Mouse (Mus musculus): Measurements from ENCODE around the gene Ddx23. TPM values are rescaled to one million over a fixed set of nuclear protein-coding genes. Genes with fewer than 3 reads are reported as not detected.

Gene Ddx23
- polyA plus RNA-seq, 1 experiment: 140 TPM

DNA sequence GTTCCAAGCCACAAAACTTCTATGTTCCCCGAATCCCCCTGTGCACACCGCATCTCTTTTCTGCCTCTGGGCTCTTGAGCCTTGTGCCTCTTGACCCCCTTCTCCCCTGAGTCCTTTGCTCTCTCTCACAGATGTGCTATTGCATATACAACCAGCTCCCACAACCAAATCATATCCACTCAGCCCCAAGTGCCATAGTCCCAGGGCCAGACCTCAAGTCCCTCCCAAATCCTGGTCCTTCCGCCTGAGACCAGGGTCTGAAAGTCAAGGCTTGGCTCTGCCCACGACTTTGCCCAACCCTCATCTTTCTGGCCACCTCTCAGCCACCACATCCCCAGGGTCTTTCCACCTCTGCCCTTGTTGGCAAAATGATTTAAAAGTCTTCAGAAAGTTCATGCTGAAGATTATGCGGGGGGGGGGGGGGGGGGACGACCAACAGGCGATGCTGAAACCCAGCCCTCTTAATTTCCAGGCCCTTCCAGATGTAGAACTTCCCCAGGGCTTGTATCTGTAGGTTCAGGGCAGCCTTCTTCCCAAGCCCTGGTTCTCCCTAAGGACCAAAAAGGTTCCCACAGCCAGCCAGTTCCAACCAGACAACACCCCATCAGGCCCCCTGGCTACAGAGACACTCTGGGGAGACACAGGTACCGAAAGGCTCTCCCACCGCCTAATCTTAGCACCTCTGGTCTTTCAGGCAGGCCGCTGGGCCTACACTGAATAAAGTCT lies 54.5 kb downstream of the Ddx23 start:
- Histone ChIP-seq H3K27me3 (ENCODE audit: control insufficient read depth, insufficient read depth, insufficient read length) (no peaks in the 10 kb centered on the region), H3ac (ENCODE audit: control insufficient read depth, insufficient read length, low read depth) (peak overlapping the region; percentile 90)
- TF ChIP-seq USF1 (IDR thresholded peaks at IDR 0.05; ENCODE audit: low read depth) (no peak), CTCF (IDR thresholded peaks at IDR 0.05; ENCODE audit: control insufficient read depth, insufficient read depth, insufficient read length) (no peak), MYOD1 (IDR thresholded peaks at IDR 0.05; ENCODE audit: control insufficient read depth, insufficient read length, low read depth) (no peak), MAX (IDR thresholded peaks at IDR 0.05) (no peak), FOSL1 (IDR thresholded peaks at IDR 0.05; ENCODE audit: insufficient read depth, low read length, poor library complexity, severe bottlenecking) (no peak)

DNA sequence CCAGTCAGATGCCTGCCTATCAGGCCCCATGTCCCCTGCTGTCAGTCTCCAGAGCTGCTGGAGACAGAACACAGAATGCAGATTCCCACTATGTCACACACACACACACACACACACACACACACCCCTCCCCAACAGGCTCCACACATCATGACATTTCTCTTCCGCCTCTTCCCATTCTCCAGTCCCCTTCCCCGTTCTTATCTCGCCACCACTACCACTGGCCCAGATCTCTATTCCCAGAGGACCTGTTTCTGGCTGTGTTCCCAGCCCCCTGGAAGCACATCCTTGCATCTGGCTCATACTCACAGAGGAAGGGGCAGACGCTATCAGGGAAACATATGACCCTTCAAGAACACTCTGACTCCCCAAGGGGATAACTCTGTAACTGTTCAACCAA lies 55.1 kb downstream of the Ddx23 start:
- no peaks in the 10 kb centered on the region for H3K27me3 ChIP-seq (ENCODE audit: control insufficient read depth, insufficient read depth, insufficient read length)
- H3K79me2 ChIP-seq (ENCODE audit: control insufficient read depth, insufficient read depth): peaks cover 64% of the 10 kb centered on the region
- H3K79me3 ChIP-seq (ENCODE audit: low read depth): peaks cover 27% of the 10 kb centered on the region
- H3ac ChIP-seq (ENCODE audit: control insufficient read depth, insufficient read length, low read depth): no peak overlapping the region
- peak overlapping the region; percentile 63 for H3K4me3 ChIP-seq (ENCODE audit: insufficient read depth, poor library complexity, severe bottlenecking)
- H3K36me3 ChIP-seq (ENCODE audit: control insufficient read depth, insufficient read depth): peaks cover 17% of the 10 kb centered on the region
- no peak for TF ChIP-seq MAX (IDR thresholded peaks at IDR 0.05)
- no peak for TF ChIP-seq CTCF (IDR thresholded peaks at IDR 0.05; ENCODE audit: control insufficient read depth, insufficient read depth, insufficient read length)
- no peak for TF ChIP-seq MYOD1 (IDR thresholded peaks at IDR 0.05; ENCODE audit: control insufficient read depth, insufficient read length, low read depth)
- TF ChIP-seq FOSL1 (IDR thresholded peaks at IDR 0.05; ENCODE audit: insufficient read depth, low read length, poor library complexity, severe bottlenecking): no peak
- TF ChIP-seq MYOG (IDR thresholded peaks at IDR 0.05; ENCODE audit: control insufficient read depth, extremely low read depth, insufficient read length): no peak
- no peak for TF ChIP-seq USF1 (IDR thresholded peaks at IDR 0.05; ENCODE audit: low read depth)
- no peak for TF ChIP-seq CEBPB (IDR thresholded peaks at IDR 0.05; ENCODE audit: low read depth)

More for the DNA sequence above, 54.5 kb downstream of the Ddx23 start:
- peaks cover 58% of the 10 kb centered on the region for H3K79me2 ChIP-seq (ENCODE audit: control insufficient read depth, insufficient read depth)
- peak overlapping the region; percentile 63 for H3K4me3 ChIP-seq (ENCODE audit: insufficient read depth, poor library complexity, severe bottlenecking)
- H3K79me3 ChIP-seq (ENCODE audit: low read depth): peaks cover 27% of the 10 kb centered on the region
- H3K36me3 ChIP-seq (ENCODE audit: control insufficient read depth, insufficient read depth): peaks cover 14% of the 10 kb centered on the region

DNA sequence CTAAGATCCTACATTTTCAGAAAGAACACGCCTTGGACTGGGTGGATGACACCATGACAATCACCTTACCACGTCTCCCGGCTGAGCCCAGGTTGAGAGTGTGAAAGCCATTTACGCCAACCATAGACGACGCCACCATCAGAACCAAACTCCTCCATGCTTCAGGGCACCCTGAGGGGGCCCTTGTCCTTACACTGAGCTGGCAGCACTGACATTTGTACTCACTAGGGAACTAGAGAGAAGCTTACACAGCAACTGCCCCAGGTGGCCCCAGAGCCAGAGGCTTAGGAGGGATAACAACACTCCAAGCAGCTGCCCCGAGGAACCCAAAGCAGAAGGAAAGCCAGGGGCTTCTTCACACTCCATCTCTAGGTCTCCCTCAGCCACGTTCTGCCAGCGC lies 56.0 kb downstream of the Ddx23 start:
- Histone ChIP-seq H3K79me3 (ENCODE audit: low read depth) (peaks cover 29% of the 10 kb centered on the region), H3K36me3 (ENCODE audit: control insufficient read depth, insufficient read depth) (peaks cover 21% of the 10 kb centered on the region), H3K4me3 (ENCODE audit: insufficient read depth, poor library complexity, severe bottlenecking) (no peak overlapping the region), H3K79me2 (ENCODE audit: control insufficient read depth, insufficient read depth) (peaks cover 66% of the 10 kb centered on the region), H3ac (ENCODE audit: control insufficient read depth, insufficient read length, low read depth) (no peak overlapping the region), H3K27me3 (ENCODE audit: control insufficient read depth, insufficient read depth, insufficient read length) (no peaks in the 10 kb centered on the region)
- TF ChIP-seq USF1 (IDR thresholded peaks at IDR 0.05; ENCODE audit: low read depth): no peak
- TF ChIP-seq CTCF (IDR thresholded peaks at IDR 0.05; ENCODE audit: control insufficient read depth, insufficient read depth, insufficient read length): no peak
- no peak for TF ChIP-seq MAX (IDR thresholded peaks at IDR 0.05)
- TF ChIP-seq FOSL1 (IDR thresholded peaks at IDR 0.05; ENCODE audit: insufficient read depth, low read length, poor library complexity, severe bottlenecking): no peak
- no peak for TF ChIP-seq MYOD1 (IDR thresholded peaks at IDR 0.05; ENCODE audit: control insufficient read depth, insufficient read length, low read depth)
- no peak for TF ChIP-seq MYOG (IDR thresholded peaks at IDR 0.05; ENCODE audit: control insufficient read depth, extremely low read depth, insufficient read length)
- TF ChIP-seq CEBPB (IDR thresholded peaks at IDR 0.05; ENCODE audit: low read depth): no peak

DNA sequence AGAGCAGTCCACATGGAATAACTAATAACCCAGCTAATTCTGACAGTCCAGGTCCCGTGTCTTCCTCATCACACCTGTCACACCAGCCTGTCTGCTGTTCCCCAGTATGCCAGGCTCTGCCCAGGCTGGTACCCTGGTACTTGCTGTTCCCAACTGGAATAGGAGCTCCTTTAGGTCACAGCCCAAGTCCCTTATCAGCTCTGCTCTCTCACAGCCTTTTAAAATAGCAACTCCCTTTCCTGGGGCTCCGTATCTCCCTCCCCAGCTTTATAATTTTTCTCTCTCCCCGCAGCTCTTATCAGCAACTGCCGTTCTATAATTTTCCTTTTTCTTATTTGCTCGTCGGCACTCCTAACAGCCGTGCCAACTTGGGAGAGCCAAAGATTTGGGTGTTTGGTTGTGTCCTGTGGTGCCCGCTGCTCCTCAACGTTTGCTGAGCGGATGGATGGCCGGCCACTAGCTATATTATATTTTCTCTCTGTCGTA lies 56.6 kb downstream of the Ddx23 start:
- H3K4me3 ChIP-seq (ENCODE audit: insufficient read depth, poor library complexity, severe bottlenecking): no peak overlapping the region
- peaks cover 28% of the 10 kb centered on the region for H3K36me3 ChIP-seq (ENCODE audit: control insufficient read depth, insufficient read depth)
- no peaks in the 10 kb centered on the region for H3K27me3 ChIP-seq (ENCODE audit: control insufficient read depth, insufficient read depth, insufficient read length)
- H3K79me2 ChIP-seq (ENCODE audit: control insufficient read depth, insufficient read depth): peaks cover 72% of the 10 kb centered on the region
- H3ac ChIP-seq (ENCODE audit: control insufficient read depth, insufficient read length, low read depth): no peak overlapping the region
- H3K79me3 ChIP-seq (ENCODE audit: low read depth): peaks cover 31% of the 10 kb centered on the region
- TF ChIP-seq CEBPB (IDR thresholded peaks at IDR 0.05; ENCODE audit: low read depth) (no peak), FOSL1 (IDR thresholded peaks at IDR 0.05; ENCODE audit: insufficient read depth, low read length, poor library complexity, severe bottlenecking) (no peak), MYOG (IDR thresholded peaks at IDR 0.05; ENCODE audit: control insufficient read depth, extremely low read depth, insufficient read length) (no peak), MYOD1 (IDR thresholded peaks at IDR 0.05; ENCODE audit: control insufficient read depth, insufficient read length, low read depth) (no peak)

DNA sequence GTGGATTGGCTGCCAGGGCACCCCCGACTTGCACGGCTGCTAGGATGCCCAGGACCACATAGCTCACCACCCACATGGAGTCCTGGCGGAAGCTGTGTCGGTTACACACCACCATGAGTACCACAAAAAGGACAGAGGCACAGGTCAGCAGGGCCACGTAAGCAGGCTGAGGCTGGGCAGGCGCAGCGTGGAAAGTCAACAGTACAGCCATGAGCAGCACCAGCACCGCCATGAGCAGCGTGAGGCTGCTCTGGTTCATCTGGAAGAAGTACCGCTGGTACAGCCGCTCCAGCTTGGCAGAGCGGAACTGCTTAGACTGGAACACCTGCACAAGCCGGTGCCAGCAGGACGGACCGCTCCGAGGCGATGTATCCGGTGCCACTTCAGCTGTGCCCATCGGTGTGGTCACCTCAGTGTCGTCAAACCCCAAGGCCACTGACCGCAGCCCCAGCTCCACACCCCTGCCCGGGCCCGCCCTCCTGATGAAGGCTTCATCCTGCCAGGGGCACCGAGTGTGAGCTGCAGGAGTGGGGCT lies 58.6 kb downstream of the Ddx23 start:
- H3K36me3 ChIP-seq (ENCODE audit: control insufficient read depth, insufficient read depth): peaks cover 46% of the 10 kb centered on the region

More for the DNA sequence above, 58.6 kb downstream of the Ddx23 start:
- H3K79me2 ChIP-seq (ENCODE audit: control insufficient read depth, insufficient read depth): peaks cover 89% of the 10 kb centered on the region
- TF ChIP-seq MYOD1 (IDR thresholded peaks at IDR 0.05; ENCODE audit: control insufficient read depth, insufficient read length, low read depth): no peak
- TF ChIP-seq MAX (IDR thresholded peaks at IDR 0.05): no peak
- TF ChIP-seq FOSL1 (IDR thresholded peaks at IDR 0.05; ENCODE audit: insufficient read depth, low read length, poor library complexity, severe bottlenecking): no peak
- TF ChIP-seq CTCF (IDR thresholded peaks at IDR 0.05; ENCODE audit: control insufficient read depth, insufficient read depth, insufficient read length): no peak
- TF ChIP-seq CEBPB (IDR thresholded peaks at IDR 0.05; ENCODE audit: low read depth): no peak
- no peak for TF ChIP-seq MYOG (IDR thresholded peaks at IDR 0.05; ENCODE audit: control insufficient read depth, extremely low read depth, insufficient read length)
- TF ChIP-seq USF1 (IDR thresholded peaks at IDR 0.05; ENCODE audit: low read depth): no peak
- H3K79me3 ChIP-seq (ENCODE audit: low read depth): peaks cover 32% of the 10 kb centered on the region
- H3K4me3 ChIP-seq (ENCODE audit: insufficient read depth, poor library complexity, severe bottlenecking): no peak overlapping the region
- no peak overlapping the region for H3ac ChIP-seq (ENCODE audit: control insufficient read depth, insufficient read length, low read depth)
- no peaks in the 10 kb centered on the region for H3K27me3 ChIP-seq (ENCODE audit: control insufficient read depth, insufficient read depth, insufficient read length)
